Mouse (Mus musculus): ENCODE measurements around the gene Rpp40. TPM values are rescaled to one million over a fixed set of nuclear protein-coding genes. Genes with fewer than 3 reads are reported as not detected.

The Rpp40 gene
- polyA plus RNA-seq, 1 experiment, result 4.0 TPM

GRCm38 (mm10) chr13:35857486-35857885 is 48.7 kb downstream of the Rpp40 start:
- Histone ChIP-seq H3K4me3 (ENCODE audit: insufficient read depth, low read length) (no peak overlapping the region), H3K27ac (ENCODE audit: insufficient read depth, low read length) (no peak overlapping the region), H3K4me1 (ENCODE audit: control insufficient read depth, insufficient read depth, low read length) (peaks cover 1% of the 10 kb centered on the region; the same call in 1 of the 2 replicates)
- no peak for TF ChIP-seq POLR2A (IDR thresholded peaks at IDR 0.05; ENCODE audit: extremely low read depth, insufficient read depth, low read length)
- no peak for TF ChIP-seq CTCF (IDR thresholded peaks at IDR 0.05; ENCODE audit: extremely low read depth, insufficient read depth, low read length)

- TF ChIP-seq CTCF (IDR thresholded peaks at IDR 0.05; ENCODE audit: extremely low read depth, insufficient read depth, low read length) (no peak), POLR2A (IDR thresholded peaks at IDR 0.05; ENCODE audit: extremely low read depth, insufficient read depth, low read length) (no peak)
- H3K4me3 ChIP-seq (ENCODE audit: insufficient read depth, low read length), result no peak overlapping the region
- H3K4me1 ChIP-seq (ENCODE audit: control insufficient read depth, insufficient read depth, low read length), result no peaks in the 10 kb centered on the region
- no peak overlapping the region for H3K27ac ChIP-seq (ENCODE audit: insufficient read depth, low read length)
These were observed 53.1 kb downstream of the Rpp40 start for GRCm38 (mm10) chr13:35852851-35853575.

- TF ChIP-seq POLR2A (IDR thresholded peaks at IDR 0.05; ENCODE audit: extremely low read depth, insufficient read depth, low read length) (no peak), CTCF (IDR thresholded peaks at IDR 0.05; ENCODE audit: extremely low read depth, insufficient read depth, low read length) (no peak)
- no peaks in the 10 kb centered on the region for H3K4me1 ChIP-seq (ENCODE audit: control insufficient read depth, insufficient read depth, low read length)
- no peak overlapping the region for H3K27ac ChIP-seq (ENCODE audit: insufficient read depth, low read length)
- H3K4me3 ChIP-seq (ENCODE audit: insufficient read depth, low read length), result no peak overlapping the region
These were observed 54.6 kb downstream of the Rpp40 start for GRCm38 (mm10) chr13:35851581-35851980.

GRCm38 (mm10) chr13:35848694-35849093 is 57.5 kb downstream of the Rpp40 start:
- no peak for TF ChIP-seq POLR2A (IDR thresholded peaks at IDR 0.05; ENCODE audit: extremely low read depth, insufficient read depth, low read length)
- no peak for TF ChIP-seq CTCF (IDR thresholded peaks at IDR 0.05; ENCODE audit: extremely low read depth, insufficient read depth, low read length)
- Histone ChIP-seq H3K27ac (ENCODE audit: insufficient read depth, low read length) (no peak overlapping the region), H3K4me3 (ENCODE audit: insufficient read depth, low read length) (no peak overlapping the region), H3K4me1 (ENCODE audit: control insufficient read depth, insufficient read depth, low read length) (no peaks in the 10 kb centered on the region)

GRCm38 (mm10) chr13:35845306-35845705 is 60.9 kb downstream of the Rpp40 start:
- Histone ChIP-seq H3K27ac (ENCODE audit: insufficient read depth, low read length) (no peak overlapping the region), H3K4me3 (ENCODE audit: insufficient read depth, low read length) (no peak overlapping the region)
- TF ChIP-seq POLR2A (IDR thresholded peaks at IDR 0.05; ENCODE audit: extremely low read depth, insufficient read depth, low read length) (no peak), CTCF (IDR thresholded peaks at IDR 0.05; ENCODE audit: extremely low read depth, insufficient read depth, low read length) (no peak)

More at GRCm38 (mm10) chr13:35845306-35845705, 60.9 kb downstream of the Rpp40 start:
- H3K4me1 ChIP-seq (ENCODE audit: control insufficient read depth, insufficient read depth, low read length), result no peaks in the 10 kb centered on the region

Other genes with a start within 250 kb of the Rpp40 start
- 6.8 and 7.5 TPM in 2 replicates for gene Cdyl, start 246.5 kb downstream of the Rpp40 start, polyA plus RNA-seq (2012; rRNA removed)
- 11.9 and 12.0 TPM in 2 replicates for gene Ppp1r3g, start 52.5 kb upstream of the Rpp40 start, polyA plus RNA-seq (2012; rRNA removed)
- 33.1 and 40.0 TPM in 2 replicates for gene Fars2, start 211.1 kb upstream of the Rpp40 start, polyA plus RNA-seq (2012; rRNA removed)
- 19.6 TPM in 2 replicates for gene Lyrm4, start 211.2 kb upstream of the Rpp40 start, polyA plus RNA-seq (2012; rRNA removed)